Mouse (Mus musculus) CH12.LX (cell line): ENCODE measurements around the gene Ankrd50. TPM values are rescaled to one million over a fixed set of nuclear protein-coding genes. Genes with fewer than 3 reads are reported as not detected.

Experiments
- DNase-seq: peaks from one replicate; pipeline ENCODE4 v3.0.0-alpha.2; 2013; ENCODE audit errors: extremely low read depth
- H3K27ac ChIP-seq: 2 replicates; pipeline ENCODE4 v1.5.1; 2012; ENCODE audit warnings: low read depth, mild to moderate bottlenecking, control low read depth, moderate library complexity; ENCODE audit not compliant: insufficient read depth
- H3K27me3 ChIP-seq: replicated peaks from 2 replicates; pipeline ENCODE3; 2012; ENCODE audit warnings: inconsistent platforms
- H3K36me3 ChIP-seq, 2 experiments: replicated peaks in 1 of 2; 2 replicates each; pipeline versions ENCODE3 to v1.6.1; 2012; ENCODE audit warnings: inconsistent platforms in 1 of 2, low read length in 1 of 2, mild to moderate bottlenecking in 1 of 2, mixed read lengths in 1 of 2, moderate library complexity in 1 of 2; ENCODE audit not compliant: control insufficient read depth in 1 of 2, insufficient read depth in 1 of 2
- H3K4me1 ChIP-seq, 2 experiments: 2 replicates each; pipeline ENCODE4 v1.6.1; 2012; ENCODE audit warnings: inconsistent platforms in 1 of 2, moderate library complexity in 1 of 2; ENCODE audit not compliant: insufficient read depth in 2 of 2, control insufficient read depth in 1 of 2
- H3K4me2 ChIP-seq: 2 replicates; pipeline ENCODE4 v1.6.1; 2012; ENCODE audit warnings: low read depth, mild to moderate bottlenecking, control low read depth; ENCODE audit not compliant: poor library complexity, insufficient read depth, severe bottlenecking
- H3K4me3 ChIP-seq, 3 experiments: fragments of 150-350 bp in 1 of 3; sonication (generic) in 1 of 3; replicated peaks in 1 of 3; 2 replicates each; pipeline versions ENCODE3 to v1.5.1; 2011 to 2012; ENCODE audit warnings: low read depth in 2 of 3, low read length in 2 of 3, mild to moderate bottlenecking in 2 of 3, moderate library complexity in 2 of 3, control low read depth in 1 of 3, improper control_type of control experiment in 1 of 3, inconsistent platforms in 1 of 3, mixed read lengths in 1 of 3; ENCODE audit not compliant: poor library complexity in 1 of 3
- H3K79me2 ChIP-seq: replicated peaks from 2 replicates; pipeline ENCODE4 v1.6.1; 2012; ENCODE audit warnings: mild to moderate bottlenecking, moderate library complexity; ENCODE audit not compliant: control insufficient read depth, poor library complexity, insufficient read depth, severe bottlenecking; ENCODE audit errors: extremely low read depth
- H3K9ac ChIP-seq: 2 replicates; pipeline ENCODE4 v1.6.1; 2012; ENCODE audit warnings: low read depth, mild to moderate bottlenecking, control low read depth, moderate library complexity; ENCODE audit not compliant: insufficient read depth
- H3K9me3 ChIP-seq: replicated peaks from 2 replicates; pipeline ENCODE3; 2012; ENCODE audit warnings: low read length, inconsistent platforms, mixed read lengths
- CTCF ChIP-seq, 2 experiments: IDR thresholded peaks in 1 of 2; conservative IDR thresholded peaks in 1 of 2; 2 replicates each; pipeline ENCODE4 v1.5.1; 2011 to 2012; ENCODE audit warnings: low read depth in 2 of 2, low read length in 2 of 2, improper control_type of control experiment in 1 of 2, inconsistent platforms in 1 of 2, mild to moderate bottlenecking in 1 of 2, moderate library complexity in 1 of 2
- ELF1 ChIP-seq: IDR thresholded peaks from 2 replicates; pipeline ENCODE4 v1.6.1; 2014; ENCODE audit warnings: low read depth, mild to moderate bottlenecking, inconsistent platforms, low read length, improper control_type of control experiment
- EP300 ChIP-seq: IDR thresholded peaks from 2 replicates; pipeline ENCODE4 v1.6.1; 2011; ENCODE audit warnings: low read length, improper control_type of control experiment
- GABPA ChIP-seq: IDR thresholded peaks from 2 replicates; pipeline ENCODE4 v1.6.1; 2012; ENCODE audit warnings: low read depth, low read length, improper control_type of control experiment, inconsistent platforms; ENCODE audit not compliant: insufficient replicate concordance
- HCFC1 ChIP-seq: IDR thresholded peaks from 2 replicates; pipeline ENCODE4 v1.6.1; 2012; ENCODE audit warnings: low read depth, mild to moderate bottlenecking, inconsistent platforms, low read length, improper control_type of control experiment
- IRF4 ChIP-seq: IDR thresholded peaks from 2 replicates; pipeline ENCODE4 v1.6.1; 2014; ENCODE audit warnings: low read depth, mild to moderate bottlenecking, inconsistent platforms, low read length, improper control_type of control experiment
- JUND ChIP-seq: conservative IDR thresholded peaks from 2 replicates; pipeline ENCODE4 v1.6.1; 2011; ENCODE audit warnings: low read depth, low read length, improper control_type of control experiment
- MAX ChIP-seq: IDR thresholded peaks from 2 replicates; pipeline ENCODE4 v1.6.1; 2011; ENCODE audit warnings: low read length, improper control_type of control experiment
- MAZ ChIP-seq: IDR thresholded peaks from 2 replicates; pipeline ENCODE4 v1.6.1; 2012; ENCODE audit warnings: low read depth, mild to moderate bottlenecking, inconsistent platforms, low read length, improper control_type of control experiment, moderate library complexity
- NELFE ChIP-seq: IDR thresholded peaks from 2 replicates; pipeline ENCODE4 v1.6.1; 2011; ENCODE audit warnings: low read depth, low read length, improper control_type of control experiment
- PAX5 ChIP-seq: IDR thresholded peaks from 2 replicates; pipeline ENCODE4 v1.6.1; 2012; ENCODE audit warnings: low read length, inconsistent platforms, mixed read lengths
- POLR2A ChIP-seq: IDR thresholded peaks from 2 replicates; pipeline ENCODE4 v1.6.1; 2011; ENCODE audit warnings: low read depth, mild to moderate bottlenecking, improper control_type of control experiment, low read length
- RAD21 ChIP-seq: IDR thresholded peaks from 2 replicates; pipeline ENCODE4 v1.6.1; 2011; ENCODE audit warnings: low read depth, mild to moderate bottlenecking, low read length, improper control_type of control experiment, moderate library complexity
- RCOR1 ChIP-seq: conservative IDR thresholded peaks from 2 replicates; pipeline ENCODE4 v1.6.1; 2012; ENCODE audit warnings: low read depth, mild to moderate bottlenecking, inconsistent platforms, low read length, improper control_type of control experiment
- SIN3A ChIP-seq: IDR thresholded peaks from 2 replicates; pipeline ENCODE4 v1.6.1; 2012; ENCODE audit warnings: low read length, improper control_type of control experiment, inconsistent platforms
- SMC3 ChIP-seq: IDR thresholded peaks from 2 replicates; pipeline ENCODE4 v1.6.1; 2011; ENCODE audit warnings: low read depth, low read length, improper control_type of control experiment
- UBTF ChIP-seq: IDR thresholded peaks from 2 replicates; pipeline ENCODE4 v1.6.1; 2012; ENCODE audit warnings: low read depth, mild to moderate bottlenecking, inconsistent platforms, low read length, improper control_type of control experiment, moderate library complexity
- USF1 ChIP-seq: IDR thresholded peaks from 2 replicates; pipeline ENCODE4 v1.6.1; 2014; ENCODE audit warnings: low read depth, mild to moderate bottlenecking, inconsistent platforms, low read length, improper control_type of control experiment
- ZC3H11A ChIP-seq: IDR thresholded peaks from 2 replicates; pipeline ENCODE4 v1.6.1; 2012; ENCODE audit warnings: low read depth, mild to moderate bottlenecking, inconsistent platforms, low read length, improper control_type of control experiment
- ZKSCAN1 ChIP-seq: IDR thresholded peaks from 2 replicates; pipeline ENCODE4 v1.6.1; 2012; ENCODE audit warnings: low read depth, inconsistent platforms, low read length, improper control_type of control experiment, borderline replicate concordance
- ZMIZ1 ChIP-seq: IDR thresholded peaks from 2 replicates; pipeline ENCODE4 v1.6.1; 2012; ENCODE audit warnings: low read depth, mild to moderate bottlenecking, inconsistent platforms, low read length, improper control_type of control experiment
- dilution Hi-C: fragments of 300-500 bp; cut with MboI; formaldehyde crosslinking; loops from 2 replicates; pipeline ENCODE4 v1.14.3; 2020; ENCODE audit warnings: low sequenced_read_pairs; ENCODE audit not compliant: extremely low pct_unique_long_range_greater_than_20kb, extremely low pct_ligation_motif_present
- in situ Hi-C: fragments of 300-500 bp; cut with MboI; formaldehyde crosslinking; loops from 3 replicates; pipeline ENCODE4 v1.14.3; 2019; ENCODE audit warnings: low sequenced_read_pairs, low pct_ligation_motif_present, low pct_unique_long_range_greater_than_20kb, mixed read lengths
- polyA plus RNA-seq: library from polyadenylated mRNA; unstranded; fragments of >175 nt; gene quantifications from 2 replicates; pipeline ENCODE4 v1.2.1, GENCODE M21; 2012; ENCODE audit warnings: low read depth; ENCODE audit not compliant: insufficient read length
- total RNA-seq, 2 experiments: library from RNA; depleted of rRNA; stranded (reverse); fragments of 300-350 nt in 1 of 2; fragments of >200 nt in 1 of 2; gene quantifications; 2 replicates each; pipeline ENCODE4 v1.2.3; 2012 to 2014

The Ankrd50 gene
- total and polyA plus RNA-seq, 3 experiments, result 14.0 to 24.6 (median 16.4) TPM

- Histone ChIP-seq H3K4me3 (no peak overlapping the region), H3K4me2 (no peak overlapping the region), H3K9me3 (peaks cover 6% of the 10 kb centered on the region), H3K79me2 (no peaks in the 10 kb centered on the region), H3K4me1 (peaks cover 0 to 2% of the 10 kb centered on the region in 2 experiments; a peak in 1 of 4 replicates), H3K27me3 (no peaks in the 10 kb centered on the region), H3K9ac (no peak overlapping the region), H3K27ac (no peak overlapping the region), H3K36me3 (no peaks in the 10 kb centered on the region)
- in situ Hi-C loops, result no loop called here
- DNase-seq, result no peak
- dilution Hi-C loops, result no loop called here
- TF ChIP-seq IRF4, result no peak
- no peak for TF ChIP-seq PAX5
- TF ChIP-seq MAX, result no peak
- TF ChIP-seq EP300, result no peak
- no peak for TF ChIP-seq GABPA
- no peak for TF ChIP-seq ZC3H11A
- no peak for TF ChIP-seq SIN3A
- TF ChIP-seq UBTF, result no peak
- TF ChIP-seq ELF1, result no peak
- TF ChIP-seq POLR2A, result no peak
- TF ChIP-seq RCOR1, result no peak
- TF ChIP-seq ZMIZ1, result no peak
- no peak for TF ChIP-seq NELFE
These were observed 50.2 kb downstream of the Ankrd50 start for GRCm38 (mm10) chr3:38434486-38434885.

GRCm38 (mm10) chr3:38433495-38434464, 50.9 kb downstream of the Ankrd50 start:
- no peak overlapping the region for H3K4me3 ChIP-seq
- no peak for DNase-seq
- no peaks in the 10 kb centered on the region for H3K36me3 ChIP-seq
- no peak overlapping the region for H3K9ac ChIP-seq
- H3K4me1 ChIP-seq, result no peaks in the 10 kb centered on the region
- no peaks in the 10 kb centered on the region for H3K79me2 ChIP-seq
- dilution Hi-C loops (no loop called here), in situ Hi-C loops (no loop called here)
- no peaks in the 10 kb centered on the region for H3K27me3 ChIP-seq
- no peak overlapping the region for H3K27ac ChIP-seq
- TF ChIP-seq POLR2A, result no peak
- no peak overlapping the region for H3K4me2 ChIP-seq
- H3K9me3 ChIP-seq, result peaks cover 6% of the 10 kb centered on the region

GRCm38 (mm10) chr3:38431461-38431860, 53.2 kb downstream of the Ankrd50 start:
- no peaks in the 10 kb centered on the region for H3K36me3 ChIP-seq
- H3K4me3 ChIP-seq, result no peak overlapping the region
- DNase-seq, result no peak
- TF ChIP-seq MAZ, result no peak
- no peak for TF ChIP-seq UBTF
- no peak for TF ChIP-seq RAD21
- TF ChIP-seq CTCF (conservative IDR thresholded peaks at IDR 0.05 in 1 of 2, IDR thresholded peaks at IDR 0.05 in 1 of 2; ENCODE audit: low read depth in 2 of 2, low read length in 2 of 2), result no peak
- no peak for TF ChIP-seq SMC3
- TF ChIP-seq ZKSCAN1, result no peak
- TF ChIP-seq GABPA, result no peak
- TF ChIP-seq JUND, result no peak
- no peak for TF ChIP-seq HCFC1
- TF ChIP-seq USF1, result no peak
- no peak for TF ChIP-seq IRF4
- TF ChIP-seq, all 38 proteins: peak for 0
- Histone ChIP-seq H3K27me3 (no peaks in the 10 kb centered on the region), H3K79me2 (no peaks in the 10 kb centered on the region), H3K9ac (no peak overlapping the region), H3K27ac (no peak overlapping the region), H3K9me3 (peaks cover 6% of the 10 kb centered on the region), H3K4me1 (no peaks in the 10 kb centered on the region), H3K4me2 (no peak overlapping the region)
- in situ Hi-C loops (no loop called here), dilution Hi-C loops (no loop called here)
